In the genomic region with DNA sequence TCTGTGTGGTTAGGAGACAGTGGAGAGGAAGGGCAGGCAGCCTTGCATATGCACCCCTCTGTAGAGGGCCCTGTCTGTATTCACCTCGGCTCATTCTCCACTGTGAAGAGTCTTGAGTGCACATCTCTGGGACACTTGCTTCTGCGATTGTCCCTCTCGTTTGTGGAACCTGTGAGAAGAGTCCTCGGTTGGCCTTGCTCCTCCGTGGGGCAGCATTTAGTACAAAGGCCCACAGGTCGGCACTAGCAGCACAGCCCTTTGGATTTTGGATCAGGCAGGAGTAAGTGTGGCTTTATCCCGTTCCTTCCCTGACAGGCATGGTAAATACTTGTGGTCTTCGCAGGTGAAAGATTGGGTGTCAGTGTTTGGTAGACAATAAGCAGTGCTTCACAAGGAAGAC, we compare ENCODE assay signal across 19 mouse cellular contexts. TPM values are rescaled to one million over a fixed set of nuclear protein-coding genes. Genes with fewer than 3 reads are reported as not detected.
DNase-seq lines count a peak whose midpoint lies in the region; ATAC-seq and TF ChIP-seq lines count a peak whose summit lies in the region.
"Had no signal": no experiment of that assay in that cellular context is flagged by ENCODE, and none has a peak within 500 bp of the region (broad histone marks: within the 10 kb centered on the region; RNA-seq: fewer than 3 reads in every experiment).

No protein-coding gene starts in this region.

- no peak for TF ChIP-seq POLR2A in kidney, adult 2 months (IDR thresholded peaks at IDR 0.05; ENCODE audit: low read depth, low read length)

- peaks cover 24% of the 10 kb centered on the region for H3K4me1 ChIP-seq in heart, embryonic 10.5 days
- H3K4me1 ChIP-seq in kidney, adult 2 months (ENCODE audit: control insufficient read depth, insufficient read depth, low read length), result peaks cover 10% of the 10 kb centered on the region; the same call in 1 of the 2 replicates
- H3K4me1 ChIP-seq in stomach, postnatal 0 days (replicated peaks; ENCODE audit: control insufficient read depth, insufficient read depth), result peaks cover 3% of the 10 kb centered on the region; the same call in 1 of the 2 replicates
- H3K4me1 ChIP-seq: liver, embryonic 15.5 days had no signal

- no peak for TF ChIP-seq EP300 in stomach, postnatal 0 days (optimal IDR thresholded peaks at IDR 0.05)

- H3K36me3 ChIP-seq in heart, embryonic 10.5 days, result peaks cover 6% of the 10 kb centered on the region; the same call in 1 of the 2 replicates
- no peaks in the 10 kb centered on the region; the same call in 1 of the 2 replicates for H3K36me3 ChIP-seq in kidney, adult 2 months (ENCODE audit: control insufficient read depth, insufficient read depth, low read length)
- H3K36me3 ChIP-seq in stomach, postnatal 0 days (ENCODE audit: control insufficient read depth, insufficient read depth, low read length), result no peaks in the 10 kb centered on the region; the same call in 1 of the 2 replicates
- H3K36me3 ChIP-seq: hindbrain, embryonic 12.5 days; limb, embryonic 10.5 days; liver, embryonic 15.5 days had no signal

- 75% methylated on average over 8 of the region's 8 CpGs for WGBS in heart, embryonic 10.5 days
- 71% methylated on average over 8 of the region's 8 CpGs for WGBS in kidney, adult 2 months
- WGBS in stomach, postnatal 0 days, result 80% methylated on average over 8 of the region's 8 CpGs

- no peak overlapping the region for H3K4me2 ChIP-seq in stomach, postnatal 0 days (replicated peaks; ENCODE audit: low read depth)
- H3K4me2 ChIP-seq: hindbrain, embryonic 12.5 days; liver, embryonic 15.5 days; midbrain, embryonic 11.5 days had no signal

- H3K9ac ChIP-seq in stomach, postnatal 0 days (ENCODE audit: low read length), result no peak overlapping the region
- H3K9ac ChIP-seq: hindbrain, embryonic 12.5 days; liver, embryonic 15.5 days had no signal

- ATAC-seq in stomach, postnatal 0 days (ENCODE audit: low FRiP score, low TSS enrichment), result no peak
- ATAC-seq: CD4-positive, CD25-positive, alpha-beta regulatory T cell, adult 4 months; forebrain, embryonic 14.5 days; lung, postnatal 0 days had no signal

- no peak overlapping the region for H3K4me3 ChIP-seq in heart, embryonic 10.5 days
- no peak overlapping the region for H3K4me3 ChIP-seq in kidney, adult 2 months (ENCODE audit: insufficient read depth, low read depth, low read length)
- no peak overlapping the region for H3K4me3 ChIP-seq in left cerebral cortex, adult 2 months
- H3K4me3 ChIP-seq in stomach, postnatal 0 days (ENCODE audit: low read depth, low read length), result no peak overlapping the region
- H3K4me3 ChIP-seq: hindbrain, embryonic 12.5 days; limb, embryonic 10.5 days; liver, embryonic 15.5 days had no signal

- no peak for DNase-seq in heart, embryonic 10.5 days (ENCODE audit: low spot score)
- DNase-seq in heart, postnatal 14 days, result no peak
- DNase-seq in kidney, adult 2 months, result peak; percentile 51
- no peak for DNase-seq in kidney, postnatal 10 days
- DNase-seq in left cerebral cortex, adult 2 months (ENCODE audit: extremely low spot score in 1 of 2, low spot score in 2 of 2), result no peak
- DNase-seq in left cerebral cortex, adult 11 months (ENCODE audit: low spot score), result no peak
- DNase-seq in stomach, postnatal 0 days (ENCODE audit: low spot score), result no peak
- no peak for DNase-seq in embryo, embryonic 10 days (ENCODE audit: low spot score)
- DNase-seq: cerebellum, adult 11 months; cerebellum, adult 9-11 months; liver; right cerebral cortex, postnatal 4 days had no signal

- peak overlapping the region; percentile 36; the same call in 1 of the 2 replicates for H3K27ac ChIP-seq in heart, embryonic 10.5 days
- H3K27ac ChIP-seq in kidney, adult 2 months (ENCODE audit: insufficient read depth, low read depth, low read length), result no peak overlapping the region
- H3K27ac ChIP-seq in left cerebral cortex, adult 2 months, result peak overlapping the region; percentile 19; the same call in 1 of the 2 replicates
- peak overlapping the region; percentile 31; the same call in 1 of the 2 replicates for H3K27ac ChIP-seq in stomach, postnatal 0 days (replicated peaks)
- H3K27ac ChIP-seq: hindbrain, embryonic 12.5 days; limb, embryonic 10.5 days; liver, embryonic 15.5 days had no signal

- intact Hi-C loops in heart, postnatal 14 days (cut with DNase I), result no loop called here
- intact Hi-C loops in left cerebral cortex, adult 2 months (cut with DNase I), result no loop called here

- TF ChIP-seq CTCF in kidney, adult 2 months (conservative IDR thresholded peaks at IDR 0.05; ENCODE audit: insufficient read depth, insufficient read length, low read depth, low read length), result no peak
- no peak for TF ChIP-seq CTCF in left cerebral cortex, adult 2 months (IDR thresholded peaks at IDR 0.05)
- TF ChIP-seq CTCF in stomach, postnatal 0 days (IDR thresholded peaks at IDR 0.05; ENCODE audit: low read depth), result no peak

- H3K9me3 ChIP-seq in heart, embryonic 10.5 days, result no peaks in the 10 kb centered on the region
- H3K9me3 ChIP-seq in stomach, postnatal 0 days (ENCODE audit: control insufficient read depth, low read length), result no peaks in the 10 kb centered on the region
- H3K9me3 ChIP-seq: hindbrain, embryonic 12.5 days; limb, embryonic 10.5 days; liver, embryonic 15.5 days had no signal

- H3K27me3 ChIP-seq in heart, embryonic 10.5 days (ENCODE audit: insufficient read depth, poor library complexity, severe bottlenecking), result no peaks in the 10 kb centered on the region
- no peaks in the 10 kb centered on the region for H3K27me3 ChIP-seq in kidney, adult 2 months (replicated peaks; ENCODE audit: control insufficient read depth, insufficient read depth, low read length)
- H3K27me3 ChIP-seq in stomach, postnatal 0 days (ENCODE audit: control insufficient read depth, insufficient read depth, low read length), result no peaks in the 10 kb centered on the region
- H3K27me3 ChIP-seq: hindbrain, embryonic 12.5 days; liver, embryonic 15.5 days had no signal

RNA-seq across cellular contexts. Expression of gene Nceh1, which starts 23.8 kb away (rescaled TPM):
- 6.9 and 9.9 TPM in 2 replicates for polyA plus RNA-seq in heart, embryonic 10.5 days (2016; fragmentation: Nextera tagmentation; extraction: Ambion mirVana)
- total RNA-seq in heart, postnatal 14 days (2021), result 100 to 1,000 TPM; 165 to 174 TPM
- polyA plus RNA-seq in kidney, adult 2 months (2012; rRNA removed), result 141 and 409 TPM in 2 replicates
- total RNA-seq in left cerebral cortex, adult 2 months (2021), result 100 to 1,000 TPM; 112 to 116 TPM
- polyA plus RNA-seq in stomach, postnatal 0 days (2015; fragmentation: Nextera tagmentation; extraction: Ambion mirVana), result 23.3 and 28.4 TPM in 2 replicates

RNA-seq across cellular contexts. Expression of gene Ect2, which starts 52.9 kb away (rescaled TPM):
- polyA plus RNA-seq in heart, embryonic 10.5 days (2016; fragmentation: Nextera tagmentation; extraction: Ambion mirVana), result 59.6 and 66.6 TPM in 2 replicates
- 1 to 10 TPM; 2.7 to 4.9 TPM for total RNA-seq in heart, postnatal 14 days (2021)
- 1.3 and 2.4 TPM in 2 replicates for polyA plus RNA-seq in kidney, adult 2 months (2012; rRNA removed)
- total RNA-seq in left cerebral cortex, adult 2 months (2021), result 1 to 10 TPM in 1 of 2 experiments, under 1 TPM in 1; 0.79 to 1.4 TPM
- 7.8 and 8.6 TPM in 2 replicates for polyA plus RNA-seq in stomach, postnatal 0 days (2015; fragmentation: Nextera tagmentation; extraction: Ambion mirVana)
